Mouse (Mus musculus): ENCODE results near the gene Hmga2. TPM values are rescaled to one million over a fixed set of nuclear protein-coding genes. Genes with fewer than 3 reads are reported as not detected.

The Hmga2 gene
- polyA plus RNA-seq, 1 experiment from 2014 or later: 18.4 TPM

GRCm38 (mm10) chr10:120420971-120421629 is 55.2 kb downstream of the Hmga2 start:
- H3K36me3 ChIP-seq: no peaks in the 10 kb centered on the region
- no peak overlapping the region for H3K4me2 ChIP-seq
- no peak overlapping the region for H3K4me3 ChIP-seq
- H3K9ac ChIP-seq: no peak overlapping the region
- peak overlapping the region; percentile 23; the same call in 1 of the 2 replicates for H3K27ac ChIP-seq
- WGBS: 30% methylated on average over 15 of the region's 15 CpGs
- no peaks in the 10 kb centered on the region for H3K27me3 ChIP-seq
- peaks cover 66% of the 10 kb centered on the region for H3K4me1 ChIP-seq
- ATAC-seq (ENCODE audit: insufficient number of reproducible peaks, low FRiP score, low TSS enrichment, low read depth): no peak
- H3K9me3 ChIP-seq: no peaks in the 10 kb centered on the region

GRCm38 (mm10) chr10:120418738-120419523 is 57.3 kb downstream of the Hmga2 start:
- WGBS: 21% methylated on average over 16 of the region's 16 CpGs
- H3K9ac ChIP-seq: no peak overlapping the region
- ATAC-seq (ENCODE audit: insufficient number of reproducible peaks, low FRiP score, low TSS enrichment, low read depth): no peak

GRCm38 (mm10) chr10:120418211-120418610 is 58.1 kb downstream of the Hmga2 start:
- H3K4me3 ChIP-seq: no peak overlapping the region
- H3K9me3 ChIP-seq: no peaks in the 10 kb centered on the region
- peaks cover 68% of the 10 kb centered on the region for H3K4me1 ChIP-seq
- ATAC-seq (ENCODE audit: insufficient number of reproducible peaks, low FRiP score, low TSS enrichment, low read depth): no peak
- H3K4me2 ChIP-seq: no peak overlapping the region
- 17% methylated on average over 7 of the region's 7 CpGs for WGBS
- H3K36me3 ChIP-seq: 0 out of 2 replicates have a peak, but pooled peaks cover 4% of the 10 kb centered on the region
- H3K27me3 ChIP-seq: no peaks in the 10 kb centered on the region
- no peak overlapping the region for H3K9ac ChIP-seq
- peak overlapping the region; percentile 43; the same call in 1 of the 2 replicates for H3K27ac ChIP-seq

More at GRCm38 (mm10) chr10:120418738-120419523, 57.3 kb downstream of the Hmga2 start:
- Histone ChIP-seq H3K36me3 (0 out of 2 replicates have a peak, but pooled peaks cover 4% of the 10 kb centered on the region), H3K27ac (peak overlapping the region; percentile 43; the same call in 1 of the 2 replicates), H3K4me2 (no peak overlapping the region), H3K4me3 (no peak overlapping the region), H3K9me3 (no peaks in the 10 kb centered on the region), H3K4me1 (peaks cover 69% of the 10 kb centered on the region), H3K27me3 (no peaks in the 10 kb centered on the region)

GRCm38 (mm10) chr10:120417488-120418118 is 58.7 kb downstream of the Hmga2 start:
- H3K27ac ChIP-seq: peak overlapping the region; percentile 8
- H3K9me3 ChIP-seq: no peaks in the 10 kb centered on the region
- no peaks in the 10 kb centered on the region for H3K27me3 ChIP-seq
- no peak for ATAC-seq (ENCODE audit: insufficient number of reproducible peaks, low FRiP score, low TSS enrichment, low read depth)
- 0 out of 2 replicates have a peak, but pooled peaks cover 4% of the 10 kb centered on the region for H3K36me3 ChIP-seq
- H3K4me3 ChIP-seq: no peak overlapping the region
- peak overlapping the region; percentile 4; the same call in 1 of the 2 replicates for H3K4me2 ChIP-seq
- H3K4me1 ChIP-seq: peaks cover 62% of the 10 kb centered on the region
- 28% methylated on average over 7 of the region's 7 CpGs for WGBS
- H3K9ac ChIP-seq: no peak overlapping the region

GRCm38 (mm10) chr10:120417116-120417487 is 59.2 kb downstream of the Hmga2 start:
- WGBS: 37% methylated on average over 5 of the region's 5 CpGs
- Histone ChIP-seq H3K9me3 (no peaks in the 10 kb centered on the region), H3K4me2 (no peak overlapping the region), H3K36me3 (0 out of 2 replicates have a peak, but pooled peaks cover 6% of the 10 kb centered on the region), H3K27ac (no peak overlapping the region), H3K9ac (no peak overlapping the region), H3K4me1 (peaks cover 57% of the 10 kb centered on the region), H3K27me3 (no peaks in the 10 kb centered on the region), H3K4me3 (no peak overlapping the region)
- no peak for ATAC-seq (ENCODE audit: insufficient number of reproducible peaks, low FRiP score, low TSS enrichment, low read depth)

- no peak for ATAC-seq (ENCODE audit: insufficient number of reproducible peaks, low FRiP score, low TSS enrichment, low read depth)
- H3K36me3 ChIP-seq: 0 out of 2 replicates have a peak, but pooled peaks cover 8% of the 10 kb centered on the region
- no peaks in the 10 kb centered on the region for H3K27me3 ChIP-seq
- no peaks in the 10 kb centered on the region for H3K9me3 ChIP-seq
- H3K9ac ChIP-seq: no peak overlapping the region
- peaks cover 54% of the 10 kb centered on the region for H3K4me1 ChIP-seq
- no peak overlapping the region for H3K4me3 ChIP-seq
- H3K27ac ChIP-seq: no peak overlapping the region; the same call in 1 of the 2 replicates
- no peak overlapping the region for H3K4me2 ChIP-seq
- WGBS: 72% methylated on average over 12 of the region's 12 CpGs
Observed at GRCm38 (mm10) chr10:120416628-120417027, 59.6 kb downstream of the Hmga2 start.

- H3K27ac ChIP-seq: no peak overlapping the region
- no peaks in the 10 kb centered on the region for H3K9me3 ChIP-seq
- peaks cover 19% of the 10 kb centered on the region for H3K4me1 ChIP-seq
- H3K9ac ChIP-seq: no peak overlapping the region
- ATAC-seq (ENCODE audit: insufficient number of reproducible peaks, low FRiP score, low TSS enrichment, low read depth): no peak
- H3K27me3 ChIP-seq: no peaks in the 10 kb centered on the region
- WGBS: 74% methylated on average over 5 of the region's 5 CpGs
- 0 out of 2 replicates have a peak, but pooled peaks cover 8% of the 10 kb centered on the region for H3K36me3 ChIP-seq
- H3K4me3 ChIP-seq: no peak overlapping the region
- no peak overlapping the region for H3K4me2 ChIP-seq
Observed at GRCm38 (mm10) chr10:120412215-120412614, 64.1 kb downstream of the Hmga2 start.

GRCm38 (mm10) chr10:120410958-120411357 is 65.3 kb downstream of the Hmga2 start:
- no peaks in the 10 kb centered on the region for H3K9me3 ChIP-seq
- no peak overlapping the region for H3K4me3 ChIP-seq
- no peak overlapping the region for H3K27ac ChIP-seq
- H3K4me2 ChIP-seq: no peak overlapping the region
- H3K27me3 ChIP-seq: no peaks in the 10 kb centered on the region
- no peak for ATAC-seq (ENCODE audit: insufficient number of reproducible peaks, low FRiP score, low TSS enrichment, low read depth)
- WGBS: 70% methylated on average over 4 of the region's 4 CpGs
- 0 out of 2 replicates have a peak, but pooled peaks cover 8% of the 10 kb centered on the region for H3K36me3 ChIP-seq
- H3K4me1 ChIP-seq: peaks cover 20% of the 10 kb centered on the region; the same call in 1 of the 2 replicates
- no peak overlapping the region for H3K9ac ChIP-seq

GRCm38 (mm10) chr10:120409131-120409530 is 67.1 kb downstream of the Hmga2 start:
- Histone ChIP-seq H3K9me3 (no peaks in the 10 kb centered on the region), H3K4me1 (peaks cover 11% of the 10 kb centered on the region; the same call in 1 of the 2 replicates), H3K9ac (no peak overlapping the region), H3K27me3 (no peaks in the 10 kb centered on the region), H3K4me3 (no peak overlapping the region), H3K27ac (no peak overlapping the region), H3K4me2 (no peak overlapping the region), H3K36me3 (0 out of 2 replicates have a peak, but pooled peaks cover 3% of the 10 kb centered on the region)
- 75% methylated on average over 9 of the region's 9 CpGs for WGBS
- no peak for ATAC-seq (ENCODE audit: insufficient number of reproducible peaks, low FRiP score, low TSS enrichment, low read depth)

- Histone ChIP-seq H3K4me3 (no peak overlapping the region), H3K27me3 (no peaks in the 10 kb centered on the region), H3K4me1 (peaks cover 20% of the 10 kb centered on the region), H3K36me3 (peaks cover 7% of the 10 kb centered on the region; the same call in 1 of the 2 replicates), H3K4me2 (no peak overlapping the region), H3K27ac (no peak overlapping the region), H3K9me3 (no peaks in the 10 kb centered on the region), H3K9ac (no peak overlapping the region)
- ATAC-seq (ENCODE audit: insufficient number of reproducible peaks, low FRiP score, low TSS enrichment, low read depth): no peak
- WGBS: 29% methylated on average over 9 of the region's 9 CpGs
Observed at GRCm38 (mm10) chr10:120407230-120407629, 69.0 kb downstream of the Hmga2 start.

GRCm38 (mm10) chr10:120406038-120406437 is 70.2 kb downstream of the Hmga2 start:
- Histone ChIP-seq H3K9me3 (no peaks in the 10 kb centered on the region), H3K36me3 (peaks cover 3% of the 10 kb centered on the region; the same call in 1 of the 2 replicates), H3K4me1 (peaks cover 30% of the 10 kb centered on the region), H3K27ac (no peak overlapping the region), H3K4me2 (no peak overlapping the region), H3K27me3 (no peaks in the 10 kb centered on the region), H3K9ac (no peak overlapping the region), H3K4me3 (no peak overlapping the region)
- 73% methylated on average over 9 of the region's 9 CpGs for WGBS
- ATAC-seq (ENCODE audit: insufficient number of reproducible peaks, low FRiP score, low TSS enrichment, low read depth): no peak
